Mouse (Mus musculus) hindbrain, embryonic 16.5 days (tissue): Measurements from ENCODE around the gene Gpn2. TPM values are rescaled to one million over a fixed set of nuclear protein-coding genes. Genes with fewer than 3 reads are reported as not detected.

ENCODE experiments used
- ATAC-seq: fragments of 200-750 bp; cut with Nextera tagmentation; 2 replicates; pipeline ENCODE4 v1.8.0; 2017; ENCODE audit warnings: moderate TSS enrichment, moderate library complexity
- H3K27ac ChIP-seq: fragments of 300-500 bp; sonication (generic); 2 replicates; pipeline ENCODE4 v1.5.1; 2014; ENCODE audit warnings: low read depth, mild to moderate bottlenecking, control low read depth, low read length, moderate library complexity
- H3K27me3 ChIP-seq: fragments of 300-500 bp; sonication (generic); replicated peaks from 2 replicates; pipeline ENCODE4 v1.6.1; 2014; ENCODE audit warnings: low read length; ENCODE audit not compliant: control insufficient read depth, insufficient read depth
- H3K36me3 ChIP-seq: fragments of 300-500 bp; sonication (generic); 2 replicates; pipeline ENCODE4 v1.6.1; 2014; ENCODE audit warnings: mild to moderate bottlenecking, low read length, moderate library complexity, mixed read lengths; ENCODE audit not compliant: control insufficient read depth, insufficient read depth
- H3K4me1 ChIP-seq: fragments of 300-500 bp; sonication (generic); 2 replicates; pipeline ENCODE4 v1.6.1; 2014; ENCODE audit warnings: low read depth, low read length; ENCODE audit not compliant: control insufficient read depth, insufficient read depth
- H3K4me2 ChIP-seq: fragments of 300-500 bp; sonication (generic); 2 replicates; pipeline ENCODE4 v1.6.1; 2014; ENCODE audit warnings: mild to moderate bottlenecking, low read length, control low read depth, moderate library complexity
- H3K4me3 ChIP-seq: fragments of 300-500 bp; sonication (generic); 2 replicates; pipeline ENCODE4 v1.5.1; 2014; ENCODE audit warnings: mild to moderate bottlenecking, low read length, control low read depth, moderate library complexity
- H3K9ac ChIP-seq: fragments of 300-500 bp; sonication (generic); 2 replicates; pipeline ENCODE4 v1.6.1; 2014; ENCODE audit warnings: low read depth, mild to moderate bottlenecking, control low read depth, low read length, moderate library complexity
- H3K9me3 ChIP-seq: fragments of 300-500 bp; sonication (generic); 2 replicates; pipeline ENCODE4 v1.6.1; 2014; ENCODE audit warnings: mild to moderate bottlenecking, low read length, moderate library complexity; ENCODE audit not compliant: control insufficient read depth
- WGBS: fragments of 180-500 bp; shearing (Covaris S2); extraction: QIAGEN DNeasy Blood & Tissue Kit; methylation state at CpG from one replicate; pipeline ENCODE4 v1.1.7; 2014; 5-methylcytosine and 5-hydroxymethylcytosine counted together
- polyA plus RNA-seq: library from polyadenylated mRNA; unstranded; fragments of >200 nt; fragmentation: Nextera tagmentation; extraction: Ambion mirVana; gene quantifications from 2 replicates; pipeline ENCODE4 v1.2.1, GENCODE M21; 2015

Gene Gpn2
- polyA plus RNA-seq, 1 experiment from 2014 or later: 16.9 TPM

DNA sequence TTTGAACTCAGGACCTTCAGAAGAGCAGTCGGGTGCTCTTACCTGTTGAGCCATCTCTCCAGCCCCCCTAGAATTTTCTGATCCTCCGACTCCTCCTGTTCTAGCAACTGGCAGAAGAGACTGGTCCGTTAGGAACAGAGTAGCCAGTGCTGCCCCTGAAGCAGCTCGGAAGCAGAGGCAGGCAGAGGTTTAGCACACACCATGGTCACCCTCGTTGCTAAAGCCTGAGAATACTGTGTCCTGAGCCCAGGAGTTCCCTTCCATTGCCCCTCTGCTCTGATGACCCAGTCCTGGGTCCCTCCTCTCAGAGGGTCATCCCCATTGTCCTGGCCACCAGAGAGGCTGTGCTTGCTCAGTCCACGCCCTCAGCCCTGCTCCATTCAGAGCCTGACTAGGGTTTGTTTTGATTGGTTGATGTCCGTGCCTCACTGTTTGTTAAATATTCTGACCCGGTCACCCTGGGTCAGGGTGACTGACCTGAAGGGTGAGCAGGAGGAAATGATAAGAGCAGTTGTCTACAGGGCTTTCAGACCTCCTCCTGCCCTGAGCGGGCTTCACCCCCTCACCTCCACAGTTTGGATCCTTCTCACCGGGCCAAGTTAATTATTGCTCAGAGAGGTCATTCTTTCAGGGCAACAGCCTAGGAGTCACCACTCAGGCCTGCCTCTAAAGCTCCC lies 27.0 kb upstream of the Gpn2 start:
- no peaks in the 10 kb centered on the region for H3K9me3 ChIP-seq
- no peak overlapping the region for H3K4me2 ChIP-seq
- H3K4me3 ChIP-seq: no peak overlapping the region
- WGBS: 31% methylated on average over 10 of the region's 10 CpGs
- H3K9ac ChIP-seq: no peak overlapping the region
- ATAC-seq: no peak
- H3K27ac ChIP-seq: no peak overlapping the region
- no peaks in the 10 kb centered on the region; the same call in 1 of the 2 replicates for H3K27me3 ChIP-seq
- no peaks in the 10 kb centered on the region for H3K4me1 ChIP-seq
- H3K36me3 ChIP-seq: no peaks in the 10 kb centered on the region

DNA sequence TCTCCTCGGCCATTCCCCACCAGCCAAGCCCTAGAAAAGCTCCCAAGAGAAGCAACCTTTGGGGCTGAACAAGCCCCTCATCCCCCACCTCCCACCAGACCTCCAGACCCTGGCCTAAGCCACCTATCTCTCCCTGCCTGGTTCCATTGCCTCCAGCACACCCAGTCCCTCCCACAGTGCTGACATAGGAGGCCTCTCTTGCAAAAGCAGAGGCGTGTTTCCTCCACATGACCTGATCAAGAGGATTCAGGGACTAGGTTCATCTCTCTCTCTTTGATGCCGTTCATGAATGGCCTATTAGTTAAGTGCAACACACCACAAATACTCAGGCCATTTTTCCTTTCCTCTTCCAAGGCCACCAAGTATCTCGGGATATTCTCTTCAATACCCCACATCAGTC lies 24.3 kb upstream of the Gpn2 start:
- 76% methylated on average over 4 of the region's 4 CpGs for WGBS
- no peak overlapping the region for H3K9ac ChIP-seq
- no peaks in the 10 kb centered on the region for H3K9me3 ChIP-seq
- no peak overlapping the region for H3K27ac ChIP-seq
- no peaks in the 10 kb centered on the region for H3K4me1 ChIP-seq
- H3K27me3 ChIP-seq: no peaks in the 10 kb centered on the region; the same call in 1 of the 2 replicates
- no peak for ATAC-seq
- no peaks in the 10 kb centered on the region for H3K36me3 ChIP-seq
- H3K4me2 ChIP-seq: no peak overlapping the region
- H3K4me3 ChIP-seq: no peak overlapping the region

DNA sequence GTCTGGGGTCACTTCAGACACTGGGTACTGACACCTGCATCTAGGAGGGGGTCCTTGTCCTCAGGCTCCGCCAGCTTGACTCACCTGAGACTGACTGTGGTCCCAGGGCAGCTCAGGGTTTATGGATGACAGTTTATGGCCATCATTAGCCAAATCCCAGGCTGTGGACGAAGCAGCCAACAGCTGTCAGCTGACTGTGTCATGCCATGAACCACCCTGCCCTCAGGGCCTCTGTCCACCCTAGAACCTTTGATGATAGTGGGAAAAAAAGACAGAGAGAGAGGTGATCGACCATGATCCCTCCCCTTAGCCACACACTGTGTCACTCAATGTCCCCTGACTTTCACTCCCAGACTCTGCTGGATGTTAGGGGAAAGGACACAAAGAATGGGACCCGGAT lies 22.5 kb upstream of the Gpn2 start:
- Histone ChIP-seq H3K4me2 (no peak overlapping the region), H3K27me3 (no peaks in the 10 kb centered on the region), H3K27ac (no peak overlapping the region), H3K4me1 (no peaks in the 10 kb centered on the region), H3K36me3 (no peaks in the 10 kb centered on the region), H3K9me3 (no peaks in the 10 kb centered on the region), H3K4me3 (no peak overlapping the region), H3K9ac (no peak overlapping the region)
- WGBS: 72% methylated on average over 4 of the region's 4 CpGs
- no peak for ATAC-seq

DNA sequence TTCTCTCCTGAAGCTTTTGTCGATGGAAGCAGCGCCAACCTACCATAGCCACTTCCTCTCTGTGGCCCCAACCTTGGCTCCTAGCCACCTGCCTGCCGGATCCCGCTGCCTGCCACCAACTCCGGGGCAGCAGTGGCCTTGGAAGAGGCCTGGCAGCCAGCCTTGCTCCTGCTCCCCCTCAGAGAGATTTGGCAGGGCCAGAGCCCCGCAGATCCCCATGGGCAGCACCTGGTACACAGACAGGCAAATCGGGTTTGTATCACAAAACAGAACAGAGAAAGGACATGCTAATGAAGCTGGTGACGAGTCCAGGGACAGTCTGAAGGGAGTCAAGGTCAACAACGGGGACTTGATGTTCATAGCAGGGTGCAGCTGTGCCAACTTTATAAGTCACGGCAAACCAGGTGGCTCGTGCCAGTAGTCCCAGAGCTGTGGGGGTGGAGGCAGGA lies 21.0 kb upstream of the Gpn2 start:
- Histone ChIP-seq H3K36me3 (no peaks in the 10 kb centered on the region), H3K4me2 (no peak overlapping the region), H3K27me3 (no peaks in the 10 kb centered on the region), H3K4me1 (no peaks in the 10 kb centered on the region), H3K27ac (no peak overlapping the region), H3K4me3 (no peak overlapping the region), H3K9ac (no peak overlapping the region), H3K9me3 (no peaks in the 10 kb centered on the region)
- WGBS: 63% methylated on average over 11 of the region's 11 CpGs
- no peak; the same call in 1 of the 2 replicates for ATAC-seq

DNA sequence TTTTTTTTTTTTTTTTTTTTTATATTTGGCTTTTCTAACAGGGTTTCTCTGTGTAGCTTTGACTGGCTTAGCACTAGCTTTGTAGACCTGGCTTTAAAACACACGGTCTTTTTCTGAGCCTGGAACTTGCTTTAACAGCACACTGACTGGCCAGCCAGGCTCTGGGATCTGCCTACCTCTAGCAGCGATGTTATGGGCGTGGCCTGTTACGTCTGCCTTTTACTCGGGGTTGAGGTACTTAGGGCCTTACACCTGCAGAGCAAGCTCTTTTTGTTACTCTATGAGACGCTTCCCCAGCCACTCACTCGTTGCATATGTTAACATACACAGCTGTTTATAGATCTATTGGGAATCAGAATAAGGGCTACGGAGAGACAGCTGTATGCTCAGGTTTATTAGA lies 16.9 kb upstream of the Gpn2 start:
- no peak overlapping the region for H3K4me3 ChIP-seq

DNA sequence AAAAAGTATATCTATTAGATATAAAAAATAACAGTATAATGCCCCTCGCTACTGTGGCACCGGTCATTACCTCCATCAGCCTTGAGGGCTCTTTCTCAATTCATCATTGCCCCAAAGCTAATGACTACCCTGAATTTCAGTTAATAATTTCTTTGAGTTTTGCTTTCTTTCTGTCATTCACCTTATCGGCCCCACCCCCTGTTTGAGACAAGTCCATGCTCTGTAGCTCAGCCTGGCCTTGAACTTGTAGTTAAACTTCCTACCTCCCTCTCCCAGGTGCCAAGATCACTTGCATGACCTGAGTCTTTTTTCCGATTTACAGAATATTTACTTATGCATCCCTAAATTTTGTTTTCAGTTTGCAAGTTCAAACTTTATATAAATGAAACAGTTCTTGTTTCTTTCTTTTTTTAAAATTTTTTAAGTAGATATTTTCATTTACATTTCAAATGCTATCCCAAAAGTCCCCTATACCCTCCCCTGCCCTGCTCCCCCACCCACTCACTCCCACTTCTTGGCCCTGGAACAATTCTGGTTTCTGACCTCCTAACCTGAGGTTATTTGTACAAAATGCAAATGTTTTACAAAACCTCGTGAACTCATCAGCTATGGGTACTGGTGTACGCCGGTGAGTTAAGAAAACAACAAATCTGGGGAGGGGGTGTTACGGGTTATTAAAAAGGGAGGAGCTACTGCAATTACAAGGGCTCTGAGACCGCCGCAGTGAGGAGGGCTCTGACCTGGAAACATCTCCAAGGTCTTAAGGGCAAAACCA lies 14.7 kb upstream of the Gpn2 start:
- no peaks in the 10 kb centered on the region for H3K4me1 ChIP-seq
- ATAC-seq: no peak
- no peaks in the 10 kb centered on the region for H3K9me3 ChIP-seq
- no peaks in the 10 kb centered on the region for H3K36me3 ChIP-seq
- no peaks in the 10 kb centered on the region for H3K27me3 ChIP-seq
- no peak overlapping the region for H3K27ac ChIP-seq
- no peak overlapping the region for H3K9ac ChIP-seq
- 77% methylated on average over 10 of the region's 10 CpGs for WGBS
- H3K4me3 ChIP-seq: no peak overlapping the region
- no peak overlapping the region for H3K4me2 ChIP-seq

More for the DNA sequence above, 16.9 kb upstream of the Gpn2 start:
- 27% methylated on average over 8 of the region's 8 CpGs for WGBS
- Histone ChIP-seq H3K27ac (no peak overlapping the region), H3K4me1 (no peaks in the 10 kb centered on the region), H3K36me3 (no peaks in the 10 kb centered on the region), H3K9ac (no peak overlapping the region), H3K27me3 (no peaks in the 10 kb centered on the region), H3K4me2 (no peak overlapping the region), H3K9me3 (no peaks in the 10 kb centered on the region)
- no peak for ATAC-seq

DNA sequence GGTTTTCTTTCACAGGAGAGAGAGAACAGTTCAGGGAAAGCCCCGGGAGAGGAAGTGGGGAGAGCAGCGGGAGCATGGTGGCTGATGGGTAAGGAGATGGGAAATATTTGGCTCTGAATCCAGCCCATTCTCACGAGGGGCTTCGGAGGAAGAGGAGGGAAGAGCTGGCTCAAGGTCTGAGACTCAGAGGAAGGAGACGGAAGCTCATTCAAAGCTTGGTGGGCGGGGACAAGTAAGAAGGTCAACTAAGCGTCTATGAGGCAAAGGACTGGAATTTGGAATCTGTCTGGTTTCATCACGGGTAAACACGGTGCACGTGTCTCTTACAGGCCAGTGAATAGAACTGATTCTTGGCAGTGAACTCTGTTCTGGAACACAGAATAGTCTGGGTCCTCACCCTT lies 14.1 kb upstream of the Gpn2 start:
- Histone ChIP-seq H3K9ac (no peak overlapping the region), H3K4me3 (no peak overlapping the region), H3K27ac (no peak overlapping the region), H3K9me3 (no peaks in the 10 kb centered on the region), H3K27me3 (no peaks in the 10 kb centered on the region), H3K36me3 (no peaks in the 10 kb centered on the region), H3K4me1 (no peaks in the 10 kb centered on the region; the same call in 1 of the 2 replicates), H3K4me2 (no peak overlapping the region)
- no peak for ATAC-seq
- 62% methylated on average over 10 of the region's 10 CpGs for WGBS

DNA sequence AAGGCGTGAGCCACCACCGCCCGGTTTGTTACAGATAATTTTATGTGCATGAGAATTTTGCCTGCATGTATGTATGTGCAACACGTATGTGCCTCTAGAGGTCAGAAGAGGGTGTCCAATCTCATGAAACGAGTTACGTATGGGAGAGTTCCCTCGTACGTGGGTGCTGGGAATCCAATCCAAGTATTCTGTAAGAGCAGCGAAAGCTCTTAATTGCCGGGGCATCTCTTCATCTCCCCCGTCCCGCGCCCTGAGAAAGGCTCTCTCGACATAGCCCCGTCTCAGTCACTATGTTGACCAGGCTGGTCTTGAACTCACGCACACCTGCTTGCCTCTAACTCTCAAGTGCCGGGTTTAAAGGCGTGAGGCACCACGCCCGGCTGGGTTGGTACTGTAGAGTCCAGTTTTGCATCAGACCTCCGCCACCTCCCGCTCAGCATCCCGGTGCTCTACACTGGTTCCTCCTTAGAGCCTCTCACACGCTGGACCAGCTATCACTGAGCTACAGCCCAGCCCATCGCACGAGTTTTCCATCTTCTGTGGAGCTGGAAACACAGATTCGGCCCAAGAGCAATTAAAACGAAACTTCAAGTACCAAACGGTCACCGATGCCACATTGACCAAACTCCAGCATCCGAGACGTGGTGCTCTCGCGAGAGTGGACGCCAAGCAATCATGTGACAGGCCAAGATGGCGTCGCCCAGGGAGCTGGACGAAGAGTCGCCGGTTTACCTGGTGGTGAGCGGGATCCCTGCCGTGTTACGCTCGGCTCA lies 9.9 kb upstream of the Gpn2 start, which contains the start of gene Gpatch3:
TSS of gene Gpatch3 (plus strand) at position 676 of the 773 bp plus-strand sequence.
- H3K27ac ChIP-seq: peak within 1 kb of the TSS; percentile 84
- H3K4me1 ChIP-seq: peaks cover 7% of the 10 kb centered on the region
- H3K36me3 ChIP-seq: peaks cover 10% of the 10 kb centered on the region
- H3K4me2 ChIP-seq: peak within 1 kb of the TSS; percentile 73
- peak; percentile 93 for ATAC-seq
- H3K9ac ChIP-seq: peak within 1 kb of the TSS; percentile 76
- no peaks in the 10 kb centered on the region for H3K9me3 ChIP-seq
- H3K4me3 ChIP-seq: peak within 1 kb of the TSS; percentile 96
- H3K27me3 ChIP-seq: no peaks in the 10 kb centered on the region
- 5% methylated on average over 44 of the region's 44 CpGs for whole genome bisulfite sequencing

DNA sequence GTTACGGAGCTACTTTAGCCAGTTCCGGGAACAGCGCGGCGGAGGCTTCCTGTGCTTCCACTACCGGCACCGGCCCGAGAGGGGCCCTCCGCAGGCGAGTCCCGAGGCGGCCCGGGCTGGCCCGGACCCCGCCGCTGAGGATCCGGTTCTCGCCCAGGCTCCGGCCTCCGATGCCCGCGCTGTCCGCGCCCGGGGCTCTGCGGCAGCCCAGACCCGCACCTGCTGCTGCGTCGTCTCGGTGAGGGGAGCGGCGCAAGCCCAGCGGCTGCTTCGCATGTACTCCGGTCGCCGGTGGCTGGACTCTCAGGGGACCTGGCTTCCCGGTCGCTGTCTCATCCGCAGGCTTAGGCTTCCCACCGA lies 9.3 kb upstream of the Gpn2 start:
- Histone ChIP-seq H3K27me3 (no peaks in the 10 kb centered on the region), H3K9ac (peak overlapping the region; percentile 76), H3K4me1 (peaks cover 7% of the 10 kb centered on the region), H3K4me3 (peak overlapping the region; percentile 96), H3K36me3 (peaks cover 12% of the 10 kb centered on the region), H3K9me3 (no peaks in the 10 kb centered on the region), H3K4me2 (peak overlapping the region; percentile 73), H3K27ac (0 out of 2 replicates have a peak overlapping the region, but pooled peaks have one; percentile 37)
- ATAC-seq: peak; percentile 65
- WGBS: under 1% methylated on average over 41 of the region's 41 CpGs
